Mouse (Mus musculus) cerebellum, adult 2 months (tissue): ENCODE data around the gene Dop1a.

ENCODE experiments used
- CTCF ChIP-seq: fragments of 200-500 bp; IDR thresholded peaks from 2 replicates; pipeline ENCODE4 v1.5.1; 2011; ENCODE audit warnings: low read depth, mild to moderate bottlenecking, control low read depth, low read length, moderate library complexity, borderline replicate concordance; ENCODE audit not compliant: insufficient read depth
- POLR2A ChIP-seq: fragments of 200-500 bp; IDR thresholded peaks from 2 replicates; pipeline ENCODE4 v1.6.1; 2011; ENCODE audit warnings: low read length, control low read depth, borderline replicate concordance; ENCODE audit not compliant: insufficient read depth

DNA sequence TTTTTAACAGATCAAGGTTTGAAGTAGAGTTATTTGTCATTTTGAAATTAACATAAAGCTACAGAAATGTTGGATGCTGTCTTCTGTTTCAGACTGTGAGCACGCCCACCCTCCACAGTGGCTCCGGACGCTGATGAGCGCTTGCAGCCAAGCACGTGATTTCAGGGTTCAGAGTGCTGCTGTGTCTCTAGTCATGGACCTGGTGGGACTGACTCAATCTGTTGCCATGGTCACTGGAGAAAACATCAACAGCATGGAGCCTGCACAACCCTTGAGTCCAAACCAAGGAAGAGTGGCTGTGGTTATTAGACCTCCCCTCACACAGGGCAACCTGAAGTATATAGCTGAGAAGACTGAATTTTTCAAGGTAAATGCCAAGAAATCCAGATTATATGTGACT is 46.8 kb downstream of the Dop1a start:
- no peak for TF ChIP-seq CTCF
- no peak for TF ChIP-seq POLR2A
